Mouse (Mus musculus) bone marrow macrophage, adult 2 months (primary cell): ENCODE measurements around the gene Surf2.

Experiments
- CTCF ChIP-seq: IDR thresholded peaks from 2 replicates; pipeline ENCODE4 v1.5.1; 2012; ENCODE audit warnings: low read depth, mild to moderate bottlenecking, low read length, moderate library complexity
- POLR2A ChIP-seq: IDR thresholded peaks from 2 replicates; pipeline ENCODE4 v1.6.1; 2012; ENCODE audit warnings: mild to moderate bottlenecking, low read depth, low read length, borderline replicate concordance

GRCm38 (mm10) chr2:26905936-26906335 lies 10.2 kb upstream of the Surf2 start:
- TF ChIP-seq POLR2A (no peak), CTCF (no peak)
